Mouse (Mus musculus) G1E (cell line): ENCODE data around the gene Hid1. TPM values are rescaled to one million over a fixed set of nuclear protein-coding genes. Genes with fewer than 3 reads are reported as not detected.

Experiments
- ATAC-seq: 2 replicates; pipeline ENCODE4 v1.8.0; 2016; ENCODE audit warnings: mild to moderate bottlenecking; ENCODE audit not compliant: insufficient number of reproducible peaks, poor library complexity, low FRiP score, severe bottlenecking; ENCODE audit errors: extremely low read depth
- DNase-seq: peaks from one replicate; pipeline ENCODE4 v3.0.0; 2012; ENCODE audit warnings: low spot score
- H3K27me3 ChIP-seq: 2 replicates; pipeline ENCODE4 v1.6.1; 2012; ENCODE audit warnings: mild to moderate bottlenecking, low read length, inconsistent platforms; ENCODE audit not compliant: insufficient read depth
- H3K36me3 ChIP-seq: replicated peaks from 2 replicates; pipeline ENCODE3; 2012; ENCODE audit warnings: mild to moderate bottlenecking, inconsistent platforms
- H3K4me1 ChIP-seq: 2 replicates; pipeline ENCODE4 v1.6.1; 2012; ENCODE audit warnings: low read depth, low read length, inconsistent platforms, mixed read lengths; ENCODE audit not compliant: insufficient read depth
- H3K4me3 ChIP-seq: 2 replicates; pipeline ENCODE4 v1.5.1; 2012; ENCODE audit warnings: low read depth, mild to moderate bottlenecking, inconsistent platforms, low read length, moderate library complexity, mixed read lengths
- H3K9me3 ChIP-seq: replicated peaks from 2 replicates; pipeline ENCODE4 v1.6.1; 2012; ENCODE audit warnings: inconsistent platforms
- CTCF ChIP-seq: IDR thresholded peaks from 2 replicates; pipeline ENCODE4 v1.5.1; 2012; ENCODE audit warnings: low read depth, low read length, inconsistent platforms, mixed read lengths
- GATA1 ChIP-seq: IDR thresholded peaks from 2 replicates; pipeline ENCODE4 v1.6.1; 2012; ENCODE audit warnings: borderline replicate concordance, low read length, inconsistent platforms, mixed read lengths
- GATA2 ChIP-seq: IDR thresholded peaks from 2 replicates; pipeline ENCODE4 v1.6.1; 2012; ENCODE audit warnings: low read depth, low read length, inconsistent platforms, borderline replicate concordance
- POLR2AphosphoS5 ChIP-seq: IDR thresholded peaks from 2 replicates; pipeline ENCODE4 v1.6.1; 2012; ENCODE audit warnings: low read depth, low read length, inconsistent platforms; ENCODE audit not compliant: insufficient replicate concordance
- TAL1 ChIP-seq: conservative IDR thresholded peaks from 2 replicates; pipeline ENCODE4 v1.6.1; 2012; ENCODE audit warnings: low read depth, low read length, inconsistent platforms, mixed read lengths
- polyA plus RNA-seq: library from polyadenylated mRNA; stranded (reverse); fragments of >175 nt; gene quantifications from 2 replicates; pipeline ENCODE4 v1.2.3, GENCODE M21; 2012
- total RNA-seq, 2 experiments: library from RNA; stranded (forward) in 1 of 2; stranded (reverse) in 1 of 2; fragments of 200-1000 nt in 1 of 2; fragments of >200 nt in 1 of 2; fragmentation: Nextera tagmentation in 1 of 2; gene quantifications; 2 replicates each; pipeline ENCODE4 v1.2.3; 2014 to 2017

Gene Hid1
- total and polyA plus RNA-seq, 3 experiments, result 0.01 TPM; not detected in 2

- Histone ChIP-seq H3K4me3 (no peak overlapping the region), H3K9me3 (peaks cover 7% of the 10 kb centered on the region), H3K27me3 (peaks cover 28% of the 10 kb centered on the region; the same call in 1 of the 2 replicates), H3K4me1 (no peaks in the 10 kb centered on the region), H3K36me3 (no peaks in the 10 kb centered on the region)
- ATAC-seq, result no peak
- TF ChIP-seq GATA2, result no peak
- no peak for TF ChIP-seq CTCF
- no peak for TF ChIP-seq TAL1
- no peak for TF ChIP-seq POLR2AphosphoS5
- no peak for TF ChIP-seq GATA1
- DNase-seq, result no peak
Measured at GRCm38 (mm10) chr11:115384587-115384986, 17.0 kb upstream of the Hid1 start.

GRCm38 (mm10) chr11:115383701-115384474 lies 16.3 kb upstream of the Hid1 start:
- TF ChIP-seq CTCF (no peak), GATA1 (no peak), POLR2AphosphoS5 (no peak), GATA2 (no peak), TAL1 (no peak)
- Histone ChIP-seq H3K36me3 (no peaks in the 10 kb centered on the region), H3K27me3 (peaks cover 28% of the 10 kb centered on the region; the same call in 1 of the 2 replicates), H3K4me3 (no peak overlapping the region), H3K4me1 (no peaks in the 10 kb centered on the region), H3K9me3 (peaks cover 7% of the 10 kb centered on the region)
- no peak for DNase-seq
- ATAC-seq, result no peak

- Histone ChIP-seq H3K27me3 (peaks cover 28% of the 10 kb centered on the region; the same call in 1 of the 2 replicates), H3K4me3 (no peak overlapping the region), H3K36me3 (no peaks in the 10 kb centered on the region), H3K9me3 (peaks cover 10% of the 10 kb centered on the region), H3K4me1 (no peaks in the 10 kb centered on the region)
- ATAC-seq (no peak), DNase-seq (no peak)
- TF ChIP-seq GATA1, result no peak
- no peak for TF ChIP-seq CTCF
- TF ChIP-seq POLR2AphosphoS5, result no peak
Measured at GRCm38 (mm10) chr11:115382891-115383290, 15.3 kb upstream of the Hid1 start.

- Histone ChIP-seq H3K27me3 (peaks cover 28% of the 10 kb centered on the region; the same call in 1 of the 2 replicates), H3K4me3 (no peak within 1 kb of the TSS), H3K4me1 (no peaks in the 10 kb centered on the region), H3K36me3 (no peaks in the 10 kb centered on the region), H3K9me3 (peaks cover 11% of the 10 kb centered on the region)
- DNase-seq (no peak), ATAC-seq (no peak)
- no peak for TF ChIP-seq CTCF
- TF ChIP-seq GATA2, result no peak
- TF ChIP-seq TAL1, result no peak
- no peak for TF ChIP-seq GATA1
- no peak for TF ChIP-seq POLR2AphosphoS5
Measured at GRCm38 (mm10) chr11:115381743-115382539, 14.4 kb upstream of the Hid1 start, which contains the start of gene Cdr2l. Gene Cdr2l, plus strand, starts transcription at chr11:115381916.

GRCm38 (mm10) chr11:115381276-115381675 lies 13.7 kb upstream of the Hid1 start:
- no peak for TF ChIP-seq GATA2
- no peak for TF ChIP-seq TAL1
- Histone ChIP-seq H3K9me3 (peaks cover 11% of the 10 kb centered on the region), H3K4me3 (no peak overlapping the region), H3K4me1 (no peaks in the 10 kb centered on the region), H3K36me3 (no peaks in the 10 kb centered on the region), H3K27me3 (peaks cover 28% of the 10 kb centered on the region; the same call in 1 of the 2 replicates)
- ATAC-seq, result no peak
- no peak for DNase-seq

- Histone ChIP-seq H3K27me3 (peaks cover 27% of the 10 kb centered on the region), H3K4me3 (no peak overlapping the region), H3K9me3 (peaks cover 11% of the 10 kb centered on the region), H3K4me1 (no peaks in the 10 kb centered on the region; the same call in 1 of the 2 replicates), H3K36me3 (no peaks in the 10 kb centered on the region)
- ATAC-seq (no peak), DNase-seq (no peak)
- TF ChIP-seq TAL1, result no peak
- TF ChIP-seq CTCF, result no peak
- no peak for TF ChIP-seq POLR2AphosphoS5
- TF ChIP-seq GATA2, result no peak
- TF ChIP-seq GATA1, result no peak
Measured at GRCm38 (mm10) chr11:115377854-115378253, 10.3 kb upstream of the Hid1 start.
